Mouse (Mus musculus) hematopoietic stem cell, adult 5-6 weeks (primary cell): ENCODE measurements around the gene Popdc3. TPM values are rescaled to one million over a fixed set of nuclear protein-coding genes. Genes with fewer than 3 reads are reported as not detected.
"Not testable (repeated sequence)": the region's sequence is repeated elsewhere in the genome, so short reads cannot be mapped to it uniquely, and the experiment has no call there.

ENCODE experiments used
- ATAC-seq, 2 experiments: fragments of 125-278 bp in 1 of 2; replicated peaks in 1 of 2; 2 replicates each; pipeline ENCODE4 v1.8.0; 2016 to 2017; ENCODE audit warnings: inconsistent platforms in 2 of 2, mild to moderate bottlenecking in 2 of 2, moderate number of reproducible peaks in 2 of 2, low read depth in 1 of 2, moderate TSS enrichment in 1 of 2; ENCODE audit not compliant: low FRiP score in 2 of 2, poor library complexity in 2 of 2, severe bottlenecking in 2 of 2, insufficient read depth in 1 of 2, low TSS enrichment in 1 of 2
- total RNA-seq: library from RNA; stranded (forward); fragments of 172-1452, 232-1000 nt; gene quantifications from 2 replicates; pipeline ENCODE4 v1.2.3, GENCODE M21; 2017

The Popdc3 gene
- total RNA-seq, 1 experiment from 2014 or later = not detected

DNA sequence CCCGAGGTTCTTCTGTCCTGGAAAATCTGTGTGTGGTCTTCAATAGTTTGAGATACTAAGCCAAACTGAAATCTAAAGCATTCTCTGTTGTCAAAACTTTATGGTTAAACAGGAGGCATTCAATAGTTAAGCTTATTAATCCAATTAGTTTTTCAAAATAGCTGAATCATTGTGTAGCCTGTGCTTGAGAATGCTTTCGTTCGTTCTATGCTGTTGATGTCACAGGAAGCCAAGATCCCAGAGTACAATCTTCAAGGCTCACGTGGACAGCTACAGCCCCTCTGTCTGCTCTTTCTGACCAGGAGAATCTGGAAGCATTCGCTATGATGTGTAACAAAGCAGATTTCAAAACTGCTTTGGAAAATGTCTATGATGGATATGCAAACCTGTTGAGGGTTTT, 112.7 kb downstream of the Popdc3 start:
- no peak for ATAC-seq

- not testable (repeated sequence) for ATAC-seq
Measured at GRCm38 (mm10) chr10:45292159-45292558, 114.3 kb downstream of the Popdc3 start.

DNA sequence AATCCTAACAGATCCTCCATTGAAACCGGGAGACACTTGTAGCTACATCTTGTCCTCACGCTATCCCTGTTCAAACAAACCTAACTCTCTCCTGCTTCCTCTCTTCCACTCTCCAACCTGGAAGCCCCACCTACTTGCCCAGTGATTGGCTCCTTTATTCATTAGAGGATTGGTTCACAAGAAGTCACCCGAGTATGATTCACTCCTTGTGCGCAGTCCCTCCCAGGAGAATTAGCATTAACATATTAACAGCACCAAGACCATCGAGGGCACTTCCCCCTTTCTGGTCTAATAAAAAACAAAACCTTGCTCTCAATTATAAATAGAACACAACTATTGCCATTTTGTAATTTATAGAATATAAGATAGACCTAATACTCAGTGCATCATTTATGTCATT, 117.2 kb downstream of the Popdc3 start:
- ATAC-seq = no peak

GRCm38 (mm10) chr10:45298503-45298902, 120.6 kb downstream of the Popdc3 start:
- ATAC-seq = no peak

DNA sequence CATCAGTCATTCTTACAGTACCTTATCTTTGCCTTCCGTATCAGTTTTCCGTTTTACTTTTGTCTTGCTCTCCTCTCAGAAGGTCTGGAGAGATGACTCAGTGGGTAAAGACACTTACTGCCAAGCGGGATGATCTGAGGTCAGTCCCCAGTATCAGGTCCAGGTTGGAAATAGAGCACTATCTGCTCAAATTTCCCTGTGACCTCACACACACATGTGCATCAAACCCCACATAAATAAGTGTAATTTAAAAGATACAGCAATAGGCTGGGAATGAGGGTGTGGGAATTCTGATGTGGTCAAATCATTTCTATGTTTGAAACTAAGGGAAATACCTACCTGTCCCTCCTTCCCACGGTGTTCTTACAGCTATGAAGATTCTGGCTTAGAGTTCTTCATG, 121.6 kb downstream of the Popdc3 start:
- no peak for ATAC-seq

DNA sequence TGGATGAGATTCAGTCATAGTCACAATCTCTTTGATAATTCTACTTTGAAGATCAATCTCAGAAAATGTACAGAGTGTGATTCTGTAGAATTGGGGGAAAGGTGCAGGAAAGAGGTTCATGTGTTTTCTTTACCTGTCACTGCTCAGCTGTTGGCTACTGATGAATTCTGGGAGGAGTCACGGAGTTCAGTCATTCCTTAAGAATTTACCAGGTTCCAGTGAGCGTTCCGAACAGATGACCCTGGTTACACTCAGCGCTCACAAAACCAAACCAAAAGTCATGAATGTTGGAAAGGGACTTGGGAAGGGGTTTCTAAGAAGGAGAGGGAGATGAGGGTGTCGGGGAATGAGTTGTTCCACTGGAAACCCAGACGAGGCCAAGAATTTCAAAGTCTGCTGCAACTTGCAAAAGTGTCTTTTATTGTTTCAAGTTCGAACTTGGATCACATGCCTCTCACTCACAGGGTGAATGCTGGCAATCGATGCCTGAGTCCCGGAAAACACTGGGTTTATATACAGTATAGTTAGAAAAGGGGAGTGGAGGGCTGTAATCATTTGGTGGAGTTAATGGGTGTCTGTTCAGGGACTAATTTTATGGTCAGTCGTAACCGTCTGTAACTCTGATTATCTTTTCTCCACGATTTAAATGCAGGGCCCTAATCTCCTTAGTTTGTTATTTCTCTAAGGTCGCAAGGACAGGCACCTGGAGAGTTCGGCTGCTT, 125.6 kb downstream of the Popdc3 start:
- no peak for ATAC-seq

GRCm38 (mm10) chr10:45305173-45305572, 127.3 kb downstream of the Popdc3 start:
- no peak for ATAC-seq

DNA sequence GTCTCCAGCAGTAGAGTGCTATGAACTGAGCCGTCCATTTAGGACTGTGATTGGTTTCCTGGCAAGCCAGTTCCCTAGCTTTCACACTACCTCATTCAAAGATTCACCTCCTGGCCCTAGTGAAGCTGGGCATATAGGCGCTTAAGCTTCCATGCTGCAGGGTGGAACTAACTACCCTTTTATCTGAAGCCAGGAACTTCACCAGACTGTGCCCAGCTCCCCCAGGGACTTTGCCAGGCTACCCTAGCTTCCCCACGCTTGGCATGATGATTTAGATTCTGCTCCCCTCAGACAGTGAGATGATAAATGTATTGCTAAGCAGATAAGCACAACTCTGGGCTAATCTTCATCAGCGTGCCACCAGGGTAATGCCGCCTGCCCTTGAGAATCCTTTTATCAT, 133.2 kb downstream of the Popdc3 start:
- no peak for ATAC-seq

DNA sequence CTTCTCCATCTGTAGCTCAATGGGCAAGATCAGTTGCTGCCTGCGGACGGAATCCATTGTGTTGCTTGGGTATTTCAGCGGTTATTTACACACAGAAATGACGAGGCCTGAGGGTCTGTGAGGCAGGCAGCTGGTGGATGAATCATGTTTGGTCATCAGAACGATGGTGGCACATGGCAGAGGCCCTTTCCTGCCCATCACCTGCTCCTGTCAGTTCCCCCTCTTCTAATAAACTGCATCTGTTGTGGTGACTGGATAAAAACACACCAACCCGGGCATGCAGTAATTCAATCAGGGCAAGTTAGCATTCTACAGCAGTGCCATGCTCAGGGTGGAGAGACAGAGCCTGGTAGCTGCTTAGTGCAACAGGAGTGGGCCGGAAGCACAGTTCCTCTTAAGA, 133.7 kb downstream of the Popdc3 start:
- no peak for ATAC-seq

DNA sequence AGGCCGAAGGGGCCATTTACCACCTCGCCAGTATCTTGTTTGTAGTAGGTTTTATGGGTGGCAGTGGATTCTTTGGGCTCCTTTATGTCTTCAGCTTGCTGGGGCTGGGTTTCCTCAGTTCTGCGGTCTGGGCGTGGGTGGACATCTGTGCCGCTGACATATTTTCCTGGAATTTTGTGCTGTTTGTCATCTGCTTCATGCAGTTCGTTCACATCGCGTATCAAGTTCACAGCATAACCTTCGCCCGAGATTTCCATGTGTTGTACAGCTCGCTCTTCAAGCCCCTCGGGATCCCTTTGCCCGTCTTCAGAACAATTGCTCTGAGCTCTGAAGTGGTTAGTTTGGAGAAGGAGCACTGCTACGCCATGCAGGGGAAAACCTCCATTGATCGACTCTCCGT, 137.0 kb downstream of the Popdc3 start:
- no peak for ATAC-seq

DNA sequence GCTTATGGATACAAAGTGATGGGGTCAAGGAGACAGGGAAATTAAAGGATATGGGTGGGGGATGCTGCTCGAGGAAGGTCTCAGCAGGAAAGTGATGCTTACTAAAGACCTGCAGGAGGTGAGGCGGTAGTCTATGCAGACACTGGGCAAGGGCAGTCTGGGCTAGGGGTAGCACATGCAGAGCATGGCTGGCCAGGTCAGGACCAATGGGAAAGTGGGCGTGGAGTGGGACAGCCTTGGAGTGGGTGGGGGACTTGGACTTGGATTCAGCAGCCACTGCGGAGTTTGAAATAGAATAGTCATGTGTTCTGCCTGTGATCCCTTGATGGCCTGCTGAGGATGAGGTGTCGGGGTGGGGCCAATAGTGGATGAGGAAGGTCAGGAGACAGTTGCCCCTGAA, 141.0 kb downstream of the Popdc3 start:
- ATAC-seq = no peak

DNA sequence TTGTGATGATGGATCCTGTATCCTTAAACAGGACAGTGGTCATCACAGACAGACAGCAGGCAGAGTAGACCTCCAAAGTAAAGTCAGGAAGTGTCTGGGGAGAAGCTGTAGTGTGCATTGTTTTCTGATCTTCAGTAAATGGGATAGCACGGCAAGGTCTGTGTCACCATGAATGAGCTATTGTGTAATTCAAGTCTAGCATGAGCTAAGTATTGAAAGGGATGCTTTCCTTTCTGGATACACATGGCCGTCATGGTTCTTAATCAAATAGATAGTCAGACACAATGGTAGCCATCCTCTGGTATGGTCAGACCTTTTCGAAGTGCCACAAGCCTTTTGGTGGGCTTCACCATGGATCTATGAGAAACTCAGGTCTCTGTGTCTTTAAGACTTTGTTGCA, 142.4 kb downstream of the Popdc3 start:
- no peak for ATAC-seq

DNA sequence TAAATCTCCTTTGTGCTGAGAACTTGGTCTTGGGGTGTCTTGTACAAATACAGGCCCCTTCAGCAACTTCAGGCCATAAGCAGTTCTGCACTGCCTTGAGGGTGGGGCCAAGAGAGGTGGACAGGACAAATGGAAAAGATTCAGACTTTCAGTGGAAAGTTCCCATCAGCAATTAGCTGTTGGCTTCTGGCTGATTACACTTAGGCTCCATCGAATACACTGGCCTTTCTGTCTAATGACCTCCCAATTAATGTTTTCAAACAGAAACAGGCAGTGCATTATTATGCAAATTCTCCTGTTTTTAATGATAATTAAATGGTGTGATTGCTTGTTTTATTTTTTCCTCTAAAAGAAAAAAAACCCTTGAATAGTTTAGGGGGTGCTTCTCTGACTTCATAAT, 146.3 kb downstream of the Popdc3 start:
- ATAC-seq = no peak

DNA sequence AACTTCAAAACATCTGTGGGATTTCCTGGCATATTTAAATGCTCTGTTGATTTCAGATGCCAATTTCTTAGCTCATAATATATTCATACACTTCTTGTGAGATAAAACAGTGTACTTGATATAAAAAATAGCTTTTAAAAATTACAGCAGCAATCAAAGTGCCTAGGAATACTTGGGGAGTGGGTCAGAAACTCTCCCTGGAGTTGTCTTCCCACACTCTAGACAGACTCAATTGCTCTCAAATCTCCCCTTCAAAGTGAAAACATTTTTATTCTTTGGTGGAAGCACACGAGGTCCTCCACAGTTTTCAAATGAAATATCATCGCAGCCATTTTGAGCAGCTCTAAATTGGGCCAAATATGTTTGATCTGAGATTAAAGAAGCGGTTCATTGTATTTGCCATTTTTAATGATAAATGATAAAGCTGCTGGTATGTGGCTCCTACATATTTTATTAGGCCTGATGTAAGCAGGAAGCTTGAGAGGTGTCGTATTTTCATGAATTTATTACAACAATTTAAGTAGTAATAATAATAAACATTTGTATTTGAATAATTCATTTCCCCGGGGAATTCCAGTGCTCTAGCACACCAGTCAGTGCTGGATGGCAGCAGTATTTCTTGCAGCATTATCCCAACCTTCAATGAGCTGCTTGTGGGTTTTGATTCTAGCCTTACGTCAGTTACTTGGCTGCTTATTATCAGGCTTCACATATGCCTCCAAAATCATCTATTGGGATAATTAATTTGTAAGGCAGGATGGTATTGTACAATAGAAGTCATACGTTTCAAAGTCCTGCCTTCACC, 150.5 kb downstream of the Popdc3 start:
- ATAC-seq = no peak

GRCm38 (mm10) chr10:45334925-45335324, 157.0 kb downstream of the Popdc3 start:
- ATAC-seq = no peak

DNA sequence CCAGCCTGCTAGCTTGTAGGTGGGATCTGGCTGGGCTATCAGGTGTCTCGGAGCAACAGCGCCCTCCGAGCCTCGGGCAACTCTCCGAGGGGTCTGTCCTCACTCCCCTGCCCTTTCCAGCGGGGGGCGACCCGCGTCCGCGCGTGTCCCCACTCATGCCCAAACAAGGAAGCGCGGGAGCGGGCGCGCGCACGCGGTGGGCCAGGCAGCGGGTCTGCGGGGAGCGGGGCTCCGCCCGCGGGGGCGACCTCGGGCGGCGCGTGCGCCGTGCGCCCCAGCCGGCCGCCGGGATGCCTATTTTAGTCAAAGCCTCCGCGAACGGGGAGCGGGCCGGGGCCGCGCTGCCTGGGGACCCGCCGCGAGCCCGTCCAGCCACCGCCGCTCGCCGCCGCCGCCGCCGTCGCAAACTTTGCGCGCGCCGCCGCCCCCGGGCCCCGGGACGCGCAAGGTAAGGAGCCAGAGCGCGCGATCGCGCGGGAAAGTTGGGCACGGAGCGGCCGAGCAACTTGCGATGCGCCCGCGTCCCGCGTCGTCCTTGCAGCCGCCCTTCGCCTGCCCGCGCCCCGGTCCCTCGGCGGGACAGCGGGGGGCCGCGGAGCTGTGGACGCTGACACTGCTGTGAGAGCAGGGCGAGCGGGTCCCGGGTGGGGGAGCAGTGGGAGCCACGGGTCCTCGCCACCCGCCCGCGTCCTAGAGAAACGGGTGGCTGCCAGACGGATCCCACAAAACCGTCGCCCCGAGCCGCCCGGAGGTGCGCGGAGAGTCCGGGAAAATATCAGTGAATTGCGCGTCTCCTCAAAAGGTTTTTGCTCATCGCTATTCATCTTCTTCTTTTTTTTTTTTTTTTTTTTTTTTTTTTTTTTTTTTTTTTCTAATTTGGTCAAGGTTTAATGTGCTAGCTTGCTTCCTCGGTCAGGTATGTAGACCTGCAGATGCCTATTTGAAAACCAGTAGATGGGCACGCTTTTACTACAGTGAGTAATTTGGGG, 157.8 kb downstream of the Popdc3 start, which contains the start of gene Bves:
TSS of gene Bves (plus strand) at position 339 of the 989 bp plus-strand sequence.
- ATAC-seq = no peak

- ATAC-seq = no peak
Measured at GRCm38 (mm10) chr10:45339106-45339505, 161.2 kb downstream of the Popdc3 start.

GRCm38 (mm10) chr10:45344381-45344780, 166.5 kb downstream of the Popdc3 start:
- ATAC-seq = no peak
